Mouse (Mus musculus): ENCODE measurements around the gene Kcnk15.

The Kcnk15 gene

DNA sequence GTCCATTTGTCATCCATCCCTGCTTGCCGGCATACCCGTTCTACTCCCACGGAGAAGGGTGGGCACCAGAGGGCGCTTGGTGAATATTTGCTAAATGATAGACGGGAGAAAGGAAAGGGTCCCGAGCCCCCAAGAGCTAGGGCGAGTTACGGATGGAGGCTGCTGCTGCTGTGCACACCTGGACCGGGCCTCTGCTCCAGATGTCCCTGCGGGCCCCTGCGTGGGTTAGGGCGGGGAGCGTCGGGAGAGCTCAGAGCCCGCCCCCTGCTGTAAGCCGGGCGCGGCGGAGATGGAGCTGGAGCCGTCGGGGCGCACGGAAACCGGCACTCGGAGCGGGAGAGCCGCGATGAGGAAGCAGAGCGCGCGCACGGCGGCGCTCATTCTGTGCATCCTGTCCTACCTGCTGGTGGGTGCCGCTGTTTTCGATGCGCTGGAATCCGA lies at the start of gene Kcnk15:
TSS of gene Kcnk15 (plus strand) at position 191 of the 441 bp plus-strand sequence.
- no peak for DNase-seq

GRCm38 (mm10) chr2:163803838-163804237 lies 49.6 kb upstream of the Kcnk15 start:
- no peak for DNase-seq

DNA sequence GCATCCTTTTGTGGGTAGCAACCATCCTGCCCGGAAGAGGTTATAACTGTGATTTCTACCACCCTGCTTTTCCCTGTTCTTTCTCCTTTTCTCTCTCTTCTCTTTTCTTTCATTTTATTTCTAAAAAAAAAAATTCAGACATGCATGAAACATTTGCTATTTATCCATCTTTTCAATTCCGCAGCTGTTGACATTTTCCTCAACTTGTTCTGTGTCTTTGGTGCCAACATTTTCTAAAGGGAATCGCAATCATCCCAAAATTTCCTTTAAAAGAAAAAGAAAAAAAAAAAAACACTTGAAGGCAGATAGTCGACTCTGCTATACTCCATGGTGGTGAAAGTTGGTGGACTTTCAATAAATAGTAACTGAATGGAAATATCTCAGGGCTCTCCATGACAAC lies 44.3 kb upstream of the Kcnk15 start:
- no peak for DNase-seq

DNA sequence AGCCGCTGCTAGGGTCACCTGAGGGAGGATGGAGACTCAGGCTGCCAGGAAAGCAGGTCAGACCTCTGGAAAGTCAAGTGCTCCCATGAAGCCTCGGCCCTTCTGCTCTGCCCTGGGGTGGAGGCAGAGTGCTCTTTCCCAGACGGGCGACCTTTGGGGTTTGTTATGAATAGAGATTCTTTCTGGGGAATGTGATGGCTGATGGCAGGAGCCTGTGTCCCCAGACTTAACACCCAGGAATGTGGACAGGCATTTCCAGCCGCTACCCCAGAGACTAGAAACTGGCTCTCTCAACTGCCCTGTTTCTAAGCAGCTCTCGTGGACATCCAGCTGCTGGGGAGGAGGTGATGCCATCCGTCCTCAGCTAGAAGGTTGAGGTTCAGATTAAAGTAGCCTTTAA lies 43.7 kb upstream of the Kcnk15 start:
- DNase-seq: no peak

- no peak for DNase-seq
Measured at GRCm38 (mm10) chr2:163813077-163813476, 40.4 kb upstream of the Kcnk15 start.

- DNase-seq: no peak
Measured at GRCm38 (mm10) chr2:163814739-163815465, 38.5 kb upstream of the Kcnk15 start.

DNA sequence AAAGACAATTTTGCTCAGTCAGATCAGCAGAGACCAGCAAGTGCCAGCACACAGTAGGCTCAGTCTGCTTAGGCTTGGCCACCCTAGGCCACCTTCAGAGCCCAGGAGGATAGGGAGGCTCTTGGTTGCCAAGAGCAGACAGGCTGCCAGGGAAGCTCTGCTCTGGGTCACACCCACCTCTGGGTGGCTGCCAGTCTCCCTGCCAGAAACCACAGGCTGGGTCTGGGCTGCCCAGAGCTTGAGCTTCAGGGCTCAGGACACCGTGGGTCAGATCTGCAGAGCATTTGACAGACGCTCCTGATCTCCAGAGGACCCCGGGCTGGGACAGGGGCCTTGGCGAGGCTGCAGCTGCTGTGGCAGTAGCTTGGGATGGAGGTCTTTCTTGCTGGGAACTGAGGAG lies 32.8 kb upstream of the Kcnk15 start, which contains the start of gene Ccn5:
TSS of gene Ccn5 (plus strand) at position 255 of the 400 bp plus-strand sequence.
- peak; percentile 34 to 58 for DNase-seq

GRCm38 (mm10) chr2:163823248-163823647 lies 30.2 kb upstream of the Kcnk15 start:
- DNase-seq: peak in 1 of 2 experiments; percentile 47

GRCm38 (mm10) chr2:163823771-163824170 lies 29.7 kb upstream of the Kcnk15 start:
- DNase-seq: peak; percentile 14 to 25

DNA sequence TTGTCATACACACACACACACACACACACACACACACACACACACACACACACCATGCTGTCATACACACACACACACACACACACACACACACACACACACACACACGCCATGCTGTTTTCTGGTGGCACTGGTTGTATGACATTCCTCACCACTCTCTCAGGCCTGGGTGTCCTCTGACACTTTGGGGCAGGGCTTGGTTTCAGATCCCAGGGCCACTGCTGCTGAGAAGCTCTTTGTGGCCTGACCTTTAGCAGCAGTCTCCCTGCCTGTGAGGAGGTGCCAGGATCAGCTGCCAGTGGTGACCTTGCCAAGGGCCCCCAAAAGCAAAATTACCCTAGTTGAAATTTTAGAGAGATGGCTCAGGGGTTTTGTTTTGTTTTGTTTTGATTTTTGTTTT lies 27.6 kb upstream of the Kcnk15 start:
- no peak for DNase-seq

DNA sequence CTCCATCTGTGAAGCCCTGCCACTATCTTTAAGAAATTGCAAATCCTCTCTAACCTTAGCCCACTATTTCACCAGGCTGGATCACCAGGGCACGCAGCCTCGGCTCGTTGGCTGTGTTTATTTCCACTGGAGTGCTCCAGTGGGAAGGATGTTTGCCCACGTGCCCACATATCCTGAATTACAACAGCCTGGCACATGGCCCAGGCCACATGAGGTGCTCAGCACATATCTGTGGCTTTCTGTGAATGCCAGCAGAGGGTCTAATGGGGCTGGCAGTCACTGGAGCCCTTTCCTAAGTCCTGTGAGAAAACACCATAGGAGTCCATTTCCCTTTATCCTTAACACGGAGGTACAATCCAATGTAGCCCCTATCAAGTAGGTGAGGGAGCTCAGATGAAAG lies 27.0 kb upstream of the Kcnk15 start:
- DNase-seq: no peak

DNA sequence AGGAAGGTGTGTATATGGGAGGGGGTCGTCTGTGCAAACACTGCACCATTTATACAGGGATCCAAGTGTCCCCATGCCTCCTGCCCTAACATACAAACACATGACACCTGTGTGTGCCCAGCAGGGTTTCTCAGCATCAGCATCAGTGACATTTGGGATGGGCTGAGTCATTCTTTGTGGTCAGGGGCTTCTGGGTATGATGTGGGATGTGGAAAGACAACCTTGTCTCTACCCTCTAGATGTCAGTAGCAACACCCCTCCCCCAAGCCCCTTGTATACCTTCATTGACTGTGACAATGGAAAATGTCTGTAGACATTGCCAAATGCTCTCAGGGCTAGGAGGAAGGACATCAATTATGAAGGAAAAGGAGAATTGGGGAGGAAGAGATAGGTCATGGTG lies 22.3 kb upstream of the Kcnk15 start:
- DNase-seq: no peak

DNA sequence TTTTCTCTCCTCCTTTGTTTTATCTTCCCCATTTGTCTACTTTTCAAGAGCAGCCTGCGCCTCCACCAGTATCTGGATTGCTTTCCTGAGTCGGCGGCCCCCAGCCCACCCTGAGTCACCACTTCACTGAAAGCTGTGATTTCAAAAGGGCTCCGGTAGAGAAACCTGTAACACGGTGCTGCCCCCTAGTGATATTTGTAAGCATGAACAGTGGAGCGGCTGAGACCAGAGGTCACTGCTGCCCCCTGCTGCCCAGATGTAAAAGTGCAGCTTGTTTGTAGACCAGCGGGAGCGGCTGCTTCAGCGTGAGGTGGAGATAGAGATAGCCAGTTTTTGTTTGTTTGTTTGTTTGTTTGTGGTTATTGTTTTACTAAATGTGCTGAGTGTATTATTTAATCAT lies 15.4 kb upstream of the Kcnk15 start:
- DNase-seq: peak; percentile 55 to 77

GRCm38 (mm10) chr2:163839519-163839918 lies 13.9 kb upstream of the Kcnk15 start:
- DNase-seq: peak; percentile 21 to 47

DNA sequence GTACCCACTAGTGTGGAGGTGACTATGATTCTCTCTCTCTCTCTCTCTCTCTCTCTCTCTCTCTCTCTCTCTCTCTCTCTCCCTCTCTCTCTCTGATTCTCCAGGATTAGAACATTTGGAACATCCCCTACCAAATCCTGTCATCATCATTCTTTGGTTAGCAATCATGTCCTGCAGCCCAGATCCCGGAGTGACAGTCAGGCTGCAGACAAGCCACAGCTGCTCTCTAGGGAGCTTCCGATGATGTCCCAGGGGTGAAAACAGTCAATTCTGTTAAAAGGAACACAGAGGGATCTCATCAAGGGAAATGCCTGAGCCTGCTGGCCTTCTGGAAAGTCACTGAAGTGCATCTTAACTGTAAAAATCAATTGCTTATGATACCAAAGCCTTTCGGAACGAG lies 11.4 kb upstream of the Kcnk15 start:
- DNase-seq: no peak

DNA sequence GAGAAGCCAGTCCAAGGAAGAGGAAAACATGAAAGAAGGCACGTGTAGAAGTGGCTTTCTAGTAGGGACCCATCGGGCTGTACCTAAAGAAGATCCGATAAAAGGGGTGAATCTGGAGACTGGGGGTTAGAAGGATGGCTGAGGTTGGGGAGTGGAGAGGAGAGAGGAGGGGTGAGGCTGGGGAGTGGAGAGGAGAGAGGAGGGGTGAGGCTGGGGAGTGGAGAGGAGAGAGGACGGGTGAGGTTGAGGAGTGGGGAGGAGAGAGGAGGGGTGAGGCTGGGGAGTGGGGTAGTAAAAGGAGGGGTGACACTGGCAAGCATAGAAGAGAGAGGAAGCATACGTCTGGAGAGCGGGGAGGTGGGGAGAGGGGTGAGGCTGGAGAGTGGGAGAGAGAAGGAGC lies 3.8 kb downstream of the Kcnk15 start:
- no peak for DNase-seq

DNA sequence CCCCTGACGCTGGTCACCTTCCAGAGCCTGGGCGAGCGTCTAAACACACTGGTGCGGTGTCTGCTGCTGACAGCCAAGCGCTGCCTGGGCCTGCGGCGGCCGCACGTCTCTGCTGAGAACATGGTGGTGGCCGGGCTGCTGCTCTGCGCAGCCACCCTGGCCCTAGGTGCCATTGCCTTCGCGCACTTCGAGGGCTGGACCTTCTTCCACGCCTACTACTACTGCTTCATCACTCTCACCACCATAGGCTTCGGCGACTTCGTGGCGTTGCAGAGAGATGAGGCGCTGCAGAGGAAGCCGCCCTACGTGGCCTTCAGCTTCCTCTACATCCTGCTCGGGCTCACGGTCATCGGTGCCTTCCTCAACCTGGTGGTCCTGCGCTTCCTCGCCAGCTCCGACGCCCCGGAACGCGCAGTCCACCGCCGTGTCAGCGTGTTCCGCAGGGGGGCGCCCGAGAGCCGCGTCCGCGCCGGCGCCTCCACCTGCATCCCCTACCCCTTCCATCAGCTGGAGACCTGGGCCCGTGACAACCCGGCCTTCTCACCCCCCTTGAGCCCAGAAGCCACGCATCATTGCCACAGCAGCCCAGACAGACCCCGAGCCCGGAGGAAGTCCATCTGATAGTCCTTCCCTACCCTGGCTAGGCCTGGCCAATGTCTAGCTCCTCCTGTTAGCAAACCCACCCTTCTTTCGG lies 5.0 kb downstream of the Kcnk15 start:
- DNase-seq: no peak

DNA sequence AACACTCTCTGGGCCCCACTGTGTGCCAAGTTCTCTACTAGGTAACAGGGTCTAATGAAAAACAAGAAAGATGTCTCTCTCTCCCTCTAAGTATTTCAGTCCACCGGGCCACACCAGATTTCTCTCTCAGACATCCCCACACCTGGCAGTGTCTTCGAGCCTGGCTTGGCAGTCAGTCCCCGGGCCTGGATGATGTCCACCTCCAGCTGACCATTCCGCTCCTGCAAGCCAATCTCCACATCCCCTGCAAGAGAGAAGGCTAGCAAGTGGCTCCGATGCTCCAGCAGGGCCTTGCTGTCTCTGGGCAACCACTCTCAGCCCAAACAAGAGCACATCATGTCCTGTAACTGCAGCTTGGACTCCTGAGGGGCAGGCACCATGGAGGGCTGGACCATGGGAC lies 11.9 kb downstream of the Kcnk15 start:
- no peak for DNase-seq

- no peak for DNase-seq
Measured at GRCm38 (mm10) chr2:163866061-163866460, 12.6 kb downstream of the Kcnk15 start.

DNA sequence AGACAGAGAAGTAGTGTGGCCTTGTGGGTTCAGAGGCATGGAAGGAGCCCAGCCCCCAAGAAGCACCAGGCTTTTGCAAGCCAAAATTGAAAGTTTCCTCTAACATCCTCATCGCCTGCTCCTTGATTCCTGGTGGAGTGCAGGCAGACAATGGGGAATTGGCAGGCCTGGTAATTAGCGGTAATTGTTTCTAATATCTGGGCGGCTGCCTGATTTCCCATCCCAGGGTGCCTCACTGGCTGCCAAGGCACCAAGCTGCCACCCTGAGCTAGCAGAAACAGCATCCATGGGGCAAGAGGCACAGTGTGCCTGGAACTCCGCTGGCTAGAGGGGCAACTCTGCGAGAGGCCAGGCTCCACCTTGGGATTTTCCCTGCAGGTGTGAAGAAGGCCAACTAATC lies 16.3 kb downstream of the Kcnk15 start:
- DNase-seq: no peak

DNA sequence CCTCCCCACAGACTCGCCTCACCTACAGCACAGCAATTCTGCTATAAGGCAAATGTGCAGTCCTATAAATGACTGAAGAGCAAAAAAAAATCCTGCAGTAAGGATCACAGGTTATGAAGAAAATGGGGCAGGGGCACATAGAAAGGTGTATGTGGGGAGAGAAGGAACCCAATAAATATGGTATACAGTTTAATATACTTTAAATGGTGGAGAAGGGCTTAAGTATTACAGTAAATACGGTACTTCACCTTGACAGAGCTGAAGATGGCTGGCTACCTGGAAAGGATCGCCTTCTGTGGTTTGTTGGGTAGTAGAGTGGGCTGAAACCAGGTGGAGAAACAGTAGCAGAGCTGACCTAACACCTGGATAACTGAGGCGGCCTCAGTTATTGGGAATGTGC lies 17.8 kb downstream of the Kcnk15 start:
- DNase-seq: no peak

DNA sequence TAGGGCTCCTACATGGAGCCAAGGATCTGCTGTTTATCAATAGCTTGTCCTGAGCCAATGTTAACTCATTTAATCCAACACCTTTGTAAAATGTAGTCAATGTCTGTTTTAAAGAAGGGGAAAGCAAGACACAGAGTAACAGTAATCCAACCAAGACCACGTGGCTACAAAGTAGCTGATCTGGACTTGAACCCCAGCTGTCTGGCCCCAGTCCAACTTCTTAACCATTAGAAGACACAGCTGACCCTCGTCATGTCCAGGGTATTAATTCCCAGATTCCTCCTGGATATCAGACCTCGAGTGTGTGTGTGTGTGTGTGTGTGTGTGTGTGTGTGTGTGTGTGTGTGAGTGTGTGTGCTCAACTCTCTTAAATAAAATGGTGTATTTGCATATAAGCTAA lies 18.5 kb downstream of the Kcnk15 start:
- DNase-seq: no peak

DNA sequence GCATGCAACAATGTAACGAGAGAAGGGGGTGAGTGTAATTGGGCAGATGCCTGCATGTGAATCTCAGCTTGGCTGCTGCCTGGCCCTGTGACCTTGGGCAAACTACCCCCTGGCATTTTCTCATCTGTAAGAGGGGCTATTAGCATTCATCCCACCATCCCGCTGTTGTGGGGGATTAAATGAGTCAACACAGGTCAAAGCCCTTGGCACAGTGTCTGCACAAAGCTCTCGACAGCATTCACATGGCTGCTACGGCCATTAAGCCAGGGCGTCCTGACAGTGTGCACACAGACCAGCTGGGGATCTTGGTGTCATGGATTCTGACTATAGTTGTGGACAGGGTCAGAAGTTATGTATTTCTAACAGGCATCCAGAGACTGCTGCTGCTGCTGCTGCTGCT lies 21.4 kb downstream of the Kcnk15 start:
- no peak for DNase-seq

DNA sequence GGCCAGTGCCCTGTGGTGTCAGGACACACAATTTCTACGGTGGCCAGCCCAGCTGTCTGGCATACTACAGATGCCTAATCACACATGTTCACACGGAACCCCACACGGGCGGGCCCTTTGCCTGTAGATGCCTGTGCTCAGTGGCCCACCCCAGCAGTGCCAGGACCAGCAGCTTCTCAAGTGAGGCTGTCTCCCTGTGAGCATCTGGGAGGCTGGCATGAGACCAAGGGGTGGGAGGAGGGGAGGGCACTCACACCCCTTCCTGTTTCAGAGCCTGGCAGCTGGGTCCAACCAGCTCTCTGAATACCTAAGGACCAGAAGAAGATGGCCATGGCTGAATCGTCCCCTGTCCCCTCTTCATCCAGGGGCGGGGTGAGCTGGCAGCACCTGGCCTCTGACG lies 22.0 kb downstream of the Kcnk15 start:
- no peak for DNase-seq
